Mouse (Mus musculus) heart, postnatal 0 days (tissue): ENCODE results near the gene Tuba1a. TPM values are rescaled to one million over a fixed set of nuclear protein-coding genes. Genes with fewer than 3 reads are reported as not detected.
A peak's percentile ranks its signal among the peaks of the same experiment; 100 is the strongest.

Experiments used
- ATAC-seq: fragments of 200-750 bp; cut with Nextera tagmentation; 2 replicates; pipeline ENCODE4 v1.8.0; 2017; ENCODE audit warnings: low read depth, moderate number of reproducible peaks, moderate library complexity; ENCODE audit not compliant: insufficient read depth
- DNase-seq: peaks from one replicate; pipeline ENCODE4 v3.0.0-alpha.2; 2016; ENCODE audit warnings: low spot score
- H3K27ac ChIP-seq: fragments of 300-500 bp; sonication (generic); 2 replicates; pipeline ENCODE4 v1.5.1; 2014; ENCODE audit warnings: low read depth, mild to moderate bottlenecking
- H3K27me3 ChIP-seq: fragments of 300-500 bp; sonication (generic); 2 replicates; pipeline ENCODE4 v1.6.1; 2014; ENCODE audit warnings: low read length, mixed read lengths; ENCODE audit not compliant: control insufficient read depth, insufficient read depth
- H3K36me3 ChIP-seq: fragments of 300-500 bp; sonication (generic); replicated peaks from 2 replicates; pipeline ENCODE4 v1.6.1; 2014; ENCODE audit warnings: low read length, mixed read lengths; ENCODE audit not compliant: control insufficient read depth, insufficient read depth
- H3K4me1 ChIP-seq: fragments of 300-500 bp; sonication (generic); 2 replicates; pipeline ENCODE4 v1.6.1; 2014; ENCODE audit warnings: antibody characterized with exemption; ENCODE audit not compliant: control insufficient read depth, insufficient read depth
- H3K4me2 ChIP-seq: fragments of 300-500 bp; sonication (generic); 2 replicates; pipeline ENCODE4 v1.6.1; 2014; ENCODE audit warnings: low read depth, mild to moderate bottlenecking, low read length, moderate library complexity
- H3K4me3 ChIP-seq: fragments of 300-500 bp; sonication (generic); 2 replicates; pipeline ENCODE4 v1.5.1; 2014; ENCODE audit warnings: low read depth, low read length
- H3K9ac ChIP-seq: fragments of 300-500 bp; sonication (generic); replicated peaks from 2 replicates; pipeline ENCODE4 v1.6.1; 2014; ENCODE audit warnings: low read depth, low read length, mixed read lengths
- H3K9me3 ChIP-seq: fragments of 300-500 bp; sonication (generic); replicated peaks from 2 replicates; pipeline ENCODE4 v1.6.1; 2016; ENCODE audit warnings: low read length; ENCODE audit not compliant: control insufficient read depth
- CTCF ChIP-seq: IDR thresholded peaks from 2 replicates; pipeline ENCODE4 v1.5.1; 2016; ENCODE audit warnings: antibody characterized with exemption, control low read depth, low read depth
- EP300 ChIP-seq: IDR thresholded peaks from 2 replicates; pipeline ENCODE4 v1.6.1; 2016; ENCODE audit warnings: antibody characterized with exemption, low read depth
- WGBS: fragments of 180-500 bp; shearing (Covaris S2); extraction: QIAGEN DNeasy Blood & Tissue Kit; methylation state at CpG from one replicate; pipeline ENCODE4 v1.1.7; 2014; 5-methylcytosine and 5-hydroxymethylcytosine counted together
- polyA plus RNA-seq: library from polyadenylated mRNA; unstranded; fragments of >200 nt; fragmentation: Nextera tagmentation; extraction: Ambion mirVana; gene quantifications from 2 replicates; pipeline ENCODE4 v1.2.1, GENCODE M21; 2015
- total RNA-seq: library from RNA; depleted of rRNA; stranded (reverse); fragments of >200 nt; gene quantifications from 2 replicates; pipeline ENCODE4 v1.2.3, GENCODE M21; 2014; ENCODE audit warnings: low replicate concordance

The Tuba1a gene
- total and polyA plus RNA-seq, 2 experiments from 2014 or later, result 408 to 1,016 TPM

DNA sequence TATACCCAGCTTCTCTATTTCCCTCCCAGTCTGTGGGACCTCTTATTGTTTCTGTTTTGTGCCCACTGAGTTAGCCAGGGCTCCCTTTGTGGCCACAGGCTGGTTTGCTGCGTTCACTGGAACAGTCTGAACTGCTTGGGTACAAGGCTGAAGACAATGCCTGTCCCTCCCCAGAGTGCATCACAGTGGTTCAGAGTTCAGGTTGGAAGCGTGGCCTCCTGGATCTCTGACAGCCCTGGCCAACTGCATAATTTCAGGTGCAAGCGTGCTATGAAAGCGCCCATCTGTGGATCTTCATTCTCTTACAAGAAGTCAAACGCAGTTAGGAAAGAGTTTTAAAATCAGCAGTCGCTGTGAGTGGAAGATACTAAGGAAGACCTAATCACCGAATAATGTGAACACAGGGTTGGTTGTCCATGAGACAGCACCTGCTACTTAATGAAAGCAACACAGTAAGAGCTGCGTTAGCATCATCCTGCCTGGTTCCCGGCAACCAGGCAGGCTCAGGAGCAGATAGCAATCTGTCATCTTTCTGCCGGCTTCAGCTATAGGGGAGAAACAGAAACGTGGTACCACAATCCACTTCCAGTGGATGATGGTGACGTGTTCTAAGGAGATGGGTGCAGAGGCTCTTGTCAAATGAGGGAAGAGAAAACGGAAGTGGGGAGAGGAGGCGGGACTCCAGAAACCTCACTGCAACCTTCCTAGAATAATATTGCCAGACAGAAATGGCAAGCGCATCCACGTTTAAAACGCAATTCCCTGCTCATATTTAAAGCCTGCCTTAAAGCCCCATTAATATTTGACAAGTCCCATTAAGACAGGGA lies 38.8 kb upstream of the Tuba1a start:
- no peak for TF ChIP-seq CTCF
- no peak for TF ChIP-seq EP300
- Histone ChIP-seq H3K27ac (peak overlapping the region; percentile 99), H3K36me3 (no peaks in the 10 kb centered on the region), H3K4me3 (peak overlapping the region; percentile 39), H3K9ac (peak overlapping the region; percentile 44; the same call in 1 of the 2 replicates), H3K4me2 (peak overlapping the region; percentile 71), H3K4me1 (peaks cover 17% of the 10 kb centered on the region; the same call in 1 of the 2 replicates), H3K9me3 (no peaks in the 10 kb centered on the region), H3K27me3 (no peaks in the 10 kb centered on the region)
- DNase-seq, result peak; percentile 77
- ATAC-seq, result peak; percentile 56; the same call in 1 of the 2 replicates
- WGBS, result 25% methylated on average over 17 of the region's 17 CpGs

DNA sequence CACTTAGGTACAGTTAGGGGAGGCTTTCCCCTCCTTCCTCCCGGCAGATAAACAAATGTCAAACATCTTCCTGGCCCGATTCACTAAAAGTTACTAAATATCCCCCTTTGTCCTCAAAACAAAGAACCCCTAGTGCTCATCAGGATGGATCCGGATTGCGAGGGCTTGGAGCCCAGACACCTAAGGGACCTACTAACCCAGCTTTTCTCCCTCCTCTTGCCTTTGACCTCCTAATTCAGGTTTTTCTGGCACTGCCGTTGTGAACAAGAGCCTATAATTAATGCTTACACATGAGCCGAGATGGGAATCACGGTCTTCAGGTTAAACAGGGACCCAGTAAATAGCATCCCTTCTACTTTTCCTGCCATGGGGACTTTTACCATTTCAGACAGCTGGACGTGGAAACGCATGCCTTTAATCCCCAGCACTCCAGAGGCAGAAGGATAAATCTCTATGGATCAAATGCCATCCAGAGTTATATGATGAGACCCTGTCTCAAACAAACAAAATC lies 38.1 kb upstream of the Tuba1a start:
- peak overlapping the region; percentile 99 for H3K27ac ChIP-seq
- no peak overlapping the region for H3K4me2 ChIP-seq
- TF ChIP-seq CTCF (no peak), EP300 (no peak)
- no peak overlapping the region for H3K4me3 ChIP-seq
- no peaks in the 10 kb centered on the region for H3K36me3 ChIP-seq
- no peaks in the 10 kb centered on the region for H3K27me3 ChIP-seq
- ATAC-seq, result no peak
- no peak overlapping the region for H3K9ac ChIP-seq
- WGBS, result 43% methylated on average over 9 of the region's 9 CpGs
- peaks cover 17% of the 10 kb centered on the region; the same call in 1 of the 2 replicates for H3K4me1 ChIP-seq
- no peak for DNase-seq
- H3K9me3 ChIP-seq, result no peaks in the 10 kb centered on the region

DNA sequence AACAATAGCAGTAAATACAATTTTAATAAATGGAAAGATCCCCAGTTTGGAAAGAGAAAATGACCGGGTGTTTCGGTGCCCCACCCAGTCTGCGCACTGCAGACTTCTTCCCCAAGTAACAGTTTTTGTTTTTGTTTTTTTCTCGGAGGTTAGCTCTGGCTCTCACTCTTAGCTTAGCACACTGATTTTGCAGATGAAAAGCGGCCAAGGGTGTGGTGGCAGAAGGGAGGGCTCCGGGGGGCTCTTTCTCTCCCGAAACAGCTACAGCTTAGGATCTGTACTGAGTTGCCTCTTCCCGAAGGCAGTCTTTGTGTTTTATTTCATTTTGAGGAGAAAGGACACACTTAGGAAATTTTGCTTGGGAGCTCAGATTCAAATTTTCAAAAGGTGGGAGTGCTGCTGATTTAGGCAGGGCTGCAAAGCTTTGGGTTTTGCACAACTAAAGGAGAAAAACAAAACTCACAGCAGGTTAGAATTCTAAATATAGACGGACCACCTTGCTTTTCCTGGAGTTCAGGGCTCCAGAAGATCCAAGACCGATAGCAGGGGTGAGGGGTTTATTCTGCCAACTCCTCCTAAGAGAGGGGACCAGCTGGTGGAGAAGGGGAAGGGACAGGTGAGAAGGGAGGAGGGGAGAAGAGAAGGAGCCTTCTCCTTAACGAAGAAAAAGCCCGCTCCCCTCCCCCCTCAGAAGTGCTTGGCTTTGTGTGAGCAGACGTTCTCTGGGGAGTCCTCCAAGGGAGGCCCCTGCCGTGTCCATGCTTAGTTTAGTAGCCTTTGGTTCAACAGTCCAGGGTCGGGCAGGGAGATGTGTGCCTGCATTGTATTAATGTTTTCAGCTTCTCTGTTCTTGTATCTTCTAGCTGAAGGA lies 37.4 kb upstream of the Tuba1a start:
- no peak overlapping the region for H3K4me3 ChIP-seq
- no peaks in the 10 kb centered on the region for H3K36me3 ChIP-seq
- DNase-seq (no peak), ATAC-seq (no peak)
- TF ChIP-seq CTCF (no peak), EP300 (no peak)
- H3K9me3 ChIP-seq, result no peaks in the 10 kb centered on the region
- H3K27me3 ChIP-seq, result no peaks in the 10 kb centered on the region
- peak overlapping the region; percentile 1; the same call in 1 of the 2 replicates for H3K27ac ChIP-seq
- 31% methylated on average over 15 of the region's 15 CpGs for WGBS
- H3K4me2 ChIP-seq, result no peak overlapping the region
- 0 out of 2 replicates have a peak overlapping the region, but pooled peaks have one; percentile 24 for H3K9ac ChIP-seq
- peaks cover 17% of the 10 kb centered on the region; the same call in 1 of the 2 replicates for H3K4me1 ChIP-seq

- no peaks in the 10 kb centered on the region for H3K27me3 ChIP-seq
- no peak overlapping the region for H3K27ac ChIP-seq
- ATAC-seq, result no peak
- no peak overlapping the region for H3K4me3 ChIP-seq
- peaks cover 18% of the 10 kb centered on the region for H3K4me1 ChIP-seq
- 48% methylated on average over 12 of the region's 12 CpGs for WGBS
- H3K9me3 ChIP-seq, result no peaks in the 10 kb centered on the region
- no peak for TF ChIP-seq EP300
- no peak for TF ChIP-seq CTCF
- H3K36me3 ChIP-seq, result no peaks in the 10 kb centered on the region
- no peak for DNase-seq
- H3K4me2 ChIP-seq, result no peak overlapping the region
- H3K9ac ChIP-seq, result no peak overlapping the region
Measured at GRCm38 (mm10) chr15:98989701-98990430, 36.4 kb upstream of the Tuba1a start.

GRCm38 (mm10) chr15:98988787-98989186 lies 35.3 kb upstream of the Tuba1a start:
- Histone ChIP-seq H3K9ac (no peak overlapping the region), H3K9me3 (no peaks in the 10 kb centered on the region), H3K4me2 (no peak overlapping the region), H3K27ac (no peak overlapping the region), H3K36me3 (no peaks in the 10 kb centered on the region), H3K4me3 (no peak overlapping the region), H3K27me3 (no peaks in the 10 kb centered on the region), H3K4me1 (peaks cover 23% of the 10 kb centered on the region)
- 80% methylated on average over 3 of the region's 3 CpGs for WGBS
- DNase-seq (no peak), ATAC-seq (no peak)
- TF ChIP-seq EP300, result no peak
- no peak for TF ChIP-seq CTCF
